Mouse (Mus musculus) C2C12 (cell line): Measurements from ENCODE around the gene Akap14. TPM values are rescaled to one million over a fixed set of nuclear protein-coding genes. Genes with fewer than 3 reads are reported as not detected.
"Not testable (repeated sequence)": the region's sequence is repeated elsewhere in the genome, so short reads cannot be mapped to it uniquely, and the experiment has no call there.

Experiments used
- H3K27me3 ChIP-seq: one replicate; pipeline ENCODE4 v1.6.1; 2011; ENCODE audit not compliant: control insufficient read depth, insufficient read depth, insufficient read length
- H3K36me3 ChIP-seq: one replicate; pipeline ENCODE4 v1.6.1; 2011; ENCODE audit not compliant: control insufficient read depth, insufficient read depth
- H3K4me3 ChIP-seq: one replicate; pipeline ENCODE4 v1.5.1; 2011; ENCODE audit warnings: mild to moderate bottlenecking, control low read depth; ENCODE audit not compliant: poor library complexity, insufficient read depth, severe bottlenecking
- H3K79me2 ChIP-seq: one replicate; pipeline ENCODE4 v1.6.1; 2011; ENCODE audit not compliant: control insufficient read depth, insufficient read depth
- H3K79me3 ChIP-seq: one replicate; pipeline ENCODE4 v1.6.1; 2011; ENCODE audit warnings: low read depth, control low read depth
- H3ac ChIP-seq: one replicate; pipeline ENCODE3; 2011; ENCODE audit warnings: low read depth; ENCODE audit not compliant: control insufficient read depth, insufficient read length
- CEBPB ChIP-seq: IDR thresholded peaks from one replicate; pipeline ENCODE4 v1.6.1; 2011; ENCODE audit warnings: low read depth, mild to moderate bottlenecking, control low read depth, moderate library complexity
- CTCF ChIP-seq: IDR thresholded peaks from one replicate; pipeline ENCODE4 v1.5.1; 2011; ENCODE audit not compliant: control insufficient read depth, insufficient read depth, insufficient read length
- FOSL1 ChIP-seq: IDR thresholded peaks from one replicate; pipeline ENCODE4 v1.8.0; 2011; ENCODE audit warnings: mild to moderate bottlenecking, low read length; ENCODE audit not compliant: poor library complexity, insufficient read depth, severe bottlenecking
- MAX ChIP-seq: IDR thresholded peaks from one replicate; pipeline ENCODE4 v1.6.1; 2011; ENCODE audit warnings: mild to moderate bottlenecking, control low read depth
- MYOD1 ChIP-seq: IDR thresholded peaks from one replicate; pipeline ENCODE4 v1.6.1; 2011; ENCODE audit warnings: low read depth; ENCODE audit not compliant: control insufficient read depth, insufficient read length
- MYOG ChIP-seq: IDR thresholded peaks from one replicate; pipeline ENCODE4 v1.6.1; 2011; ENCODE audit not compliant: control insufficient read depth, insufficient read length; ENCODE audit errors: extremely low read depth
- USF1 ChIP-seq: IDR thresholded peaks from one replicate; pipeline ENCODE4 v1.6.1; 2011; ENCODE audit warnings: low read depth, mild to moderate bottlenecking, control low read depth, moderate library complexity
- polyA plus RNA-seq: library from polyadenylated mRNA; unstranded; fragments of >200 nt; fragmentation: generic; extraction: Trizol; gene quantifications from one replicate; pipeline ENCODE4 v1.2.1, GENCODE M21; 2012; ENCODE audit warnings: missing spikeins

Gene Akap14
- polyA plus RNA-seq, 1 experiment = 0.04 TPM

GRCm38 (mm10) chrX:37167085-37167484, 1.6 kb downstream of the Akap14 start:
- no peaks in the 10 kb centered on the region for H3K36me3 ChIP-seq

GRCm38 (mm10) chrX:37163115-37163514, 5.5 kb downstream of the Akap14 start:
- Histone ChIP-seq H3K79me3 (no peaks in the 10 kb centered on the region), H3ac (no peak overlapping the region), H3K79me2 (no peaks in the 10 kb centered on the region), H3K4me3 (no peak overlapping the region), H3K27me3 (no peaks in the 10 kb centered on the region), H3K36me3 (no peaks in the 10 kb centered on the region)
- TF ChIP-seq FOSL1 (no peak), MAX (no peak), MYOD1 (no peak), USF1 (no peak), CTCF (no peak), MYOG (no peak), CEBPB (no peak)

More at GRCm38 (mm10) chrX:37167085-37167484, 1.6 kb downstream of the Akap14 start:
- Histone ChIP-seq H3K4me3 (no peak overlapping the region), H3ac (no peak overlapping the region), H3K79me2 (no peaks in the 10 kb centered on the region), H3K79me3 (no peaks in the 10 kb centered on the region), H3K27me3 (no peaks in the 10 kb centered on the region)
- no peak for TF ChIP-seq CTCF
- no peak for TF ChIP-seq MAX
- no peak for TF ChIP-seq MYOD1
- TF ChIP-seq CEBPB = no peak
- no peak for TF ChIP-seq MYOG
- TF ChIP-seq FOSL1 = no peak
- no peak for TF ChIP-seq USF1

DNA sequence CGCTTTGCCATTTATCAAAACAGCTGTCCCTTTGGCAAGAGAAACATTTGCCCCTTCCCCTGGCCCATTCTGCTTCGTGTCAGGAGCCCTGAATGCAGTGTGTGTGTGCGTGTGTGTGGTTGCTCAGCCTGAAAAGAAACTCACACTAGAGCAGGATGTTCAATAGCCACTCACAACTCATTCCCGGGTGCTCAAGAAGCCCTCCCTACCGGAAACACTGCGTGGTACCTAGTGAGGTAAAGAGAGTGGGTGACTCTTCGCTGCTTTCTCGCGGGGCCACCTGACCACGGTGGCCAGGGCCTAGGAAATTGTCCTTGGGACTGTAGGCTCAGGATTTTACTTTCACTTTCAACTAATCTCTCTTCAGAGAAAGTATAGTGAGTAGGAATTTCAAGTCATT, 7.5 kb downstream of the Akap14 start:
- no peaks in the 10 kb centered on the region for H3K27me3 ChIP-seq
- no peaks in the 10 kb centered on the region for H3K79me3 ChIP-seq
- no peak overlapping the region for H3ac ChIP-seq
- TF ChIP-seq CTCF (no peak), FOSL1 (no peak)
- no peak overlapping the region for H3K4me3 ChIP-seq
- no peaks in the 10 kb centered on the region for H3K36me3 ChIP-seq
- H3K79me2 ChIP-seq = no peaks in the 10 kb centered on the region

GRCm38 (mm10) chrX:37157839-37158238, 10.8 kb downstream of the Akap14 start:
- H3ac ChIP-seq = no peak overlapping the region
- H3K4me3 ChIP-seq = no peak overlapping the region
- no peaks in the 10 kb centered on the region for H3K79me3 ChIP-seq
- no peaks in the 10 kb centered on the region for H3K36me3 ChIP-seq
- H3K79me2 ChIP-seq = no peaks in the 10 kb centered on the region
- TF ChIP-seq CEBPB = no peak
- TF ChIP-seq FOSL1 = no peak
- no peak for TF ChIP-seq MAX
- TF ChIP-seq MYOD1 = no peak
- no peak for TF ChIP-seq MYOG
- TF ChIP-seq USF1 = no peak
- TF ChIP-seq CTCF = no peak
- H3K27me3 ChIP-seq = no peaks in the 10 kb centered on the region

DNA sequence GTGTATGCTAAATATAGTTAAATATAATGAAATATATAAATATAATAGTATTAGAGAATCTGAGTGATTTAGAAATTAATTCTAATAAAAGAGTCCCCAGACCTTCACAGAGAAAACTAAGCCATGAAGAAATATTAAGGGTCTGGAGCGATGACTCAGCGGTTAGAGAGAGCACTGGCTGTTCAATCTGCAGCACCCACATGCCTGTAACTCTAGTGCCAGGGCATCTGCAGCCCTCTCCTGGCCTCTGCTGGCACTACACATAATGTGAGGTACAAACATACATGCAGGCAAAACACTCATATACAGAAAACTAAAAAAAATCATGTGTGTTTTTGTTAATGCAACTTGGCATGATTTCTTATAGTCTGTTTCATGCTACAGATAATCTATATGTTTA, 23.7 kb downstream of the Akap14 start:
- no peak overlapping the region for H3ac ChIP-seq
- no peak overlapping the region for H3K4me3 ChIP-seq
- H3K27me3 ChIP-seq = no peaks in the 10 kb centered on the region
- peaks cover 30% of the 10 kb centered on the region for H3K36me3 ChIP-seq
- H3K79me2 ChIP-seq = no peaks in the 10 kb centered on the region
- no peak for TF ChIP-seq MAX
- no peak for TF ChIP-seq FOSL1
- TF ChIP-seq USF1 = no peak
- TF ChIP-seq CTCF = no peak
- no peak for TF ChIP-seq MYOD1
- no peak for TF ChIP-seq CEBPB
- no peak for TF ChIP-seq MYOG
- no peaks in the 10 kb centered on the region for H3K79me3 ChIP-seq

DNA sequence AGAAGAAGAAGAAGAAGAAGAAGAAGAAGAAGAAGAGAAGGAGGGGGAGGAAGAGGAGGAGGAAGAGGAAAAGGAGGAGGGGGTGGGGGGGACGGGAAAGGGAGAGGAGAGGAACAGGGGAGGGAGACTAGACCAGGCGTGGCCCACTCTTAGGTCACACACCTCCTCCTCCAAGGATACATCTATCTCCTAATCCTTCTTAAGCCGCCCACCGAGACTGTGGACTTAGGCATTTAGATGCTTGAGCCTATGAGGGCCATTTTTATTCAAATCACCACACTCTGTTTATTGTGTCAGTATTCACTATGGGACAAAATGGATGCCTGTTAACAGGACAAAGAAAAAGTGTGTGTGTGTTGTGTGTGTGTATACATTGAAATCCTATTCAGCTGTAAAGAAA, 24.1 kb downstream of the Akap14 start:
- not testable (repeated sequence) for H3K79me3 ChIP-seq

More for the DNA sequence above, 24.1 kb downstream of the Akap14 start:
- not testable (repeated sequence) for H3ac ChIP-seq, H3K27me3 ChIP-seq, H3K4me3 ChIP-seq, H3K79me2 ChIP-seq
- H3K36me3 ChIP-seq = peaks cover 30% of the 10 kb centered on the region
